Mouse (Mus musculus) urinary bladder, postnatal 25 days (tissue): ENCODE data around the gene Mapkbp1.

Experiments used
- DNase-seq: peaks from one replicate; pipeline ENCODE4 v3.0.0; 2022; ENCODE audit warnings: low spot score

The Mapkbp1 gene

GRCm38 (mm10) chr2:120054771-120055552 lies 82.5 kb downstream of the Mapkbp1 start:
- no peak for DNase-seq

- DNase-seq, result no peak
Observed at GRCm38 (mm10) chr2:120055923-120056322, 83.4 kb downstream of the Mapkbp1 start.

GRCm38 (mm10) chr2:120058818-120059217 lies 86.3 kb downstream of the Mapkbp1 start:
- DNase-seq, result no peak

GRCm38 (mm10) chr2:120059466-120059865 lies 87.0 kb downstream of the Mapkbp1 start:
- no peak for DNase-seq

- peak; percentile 41 for DNase-seq
Observed at GRCm38 (mm10) chr2:120060190-120060589, 87.7 kb downstream of the Mapkbp1 start.

GRCm38 (mm10) chr2:120060651-120061050 lies 88.2 kb downstream of the Mapkbp1 start:
- no peak for DNase-seq

- no peak for DNase-seq
Observed at GRCm38 (mm10) chr2:120062248-120062647, 89.7 kb downstream of the Mapkbp1 start.

- no peak for DNase-seq
Observed at GRCm38 (mm10) chr2:120064639-120065038, 92.1 kb downstream of the Mapkbp1 start.

- no peak for DNase-seq
Observed at GRCm38 (mm10) chr2:120065243-120065642, 92.7 kb downstream of the Mapkbp1 start.

- no peak for DNase-seq
Observed at GRCm38 (mm10) chr2:120066224-120066623, 93.7 kb downstream of the Mapkbp1 start.

- DNase-seq, result no peak
Observed at GRCm38 (mm10) chr2:120068555-120069465, 96.3 kb downstream of the Mapkbp1 start.

GRCm38 (mm10) chr2:120069466-120069990 lies 97.0 kb downstream of the Mapkbp1 start:
- DNase-seq, result no peak

- no peak for DNase-seq
Observed at GRCm38 (mm10) chr2:120074096-120074495, 101.6 kb downstream of the Mapkbp1 start.

GRCm38 (mm10) chr2:120076076-120076705 lies 103.7 kb downstream of the Mapkbp1 start:
- peak; percentile 60 for DNase-seq
